Mouse (Mus musculus) ovary, adult 18-20 months (tissue): ENCODE data around the gene Tgtp1.
"Not testable (repeated sequence)": the region's sequence is repeated elsewhere in the genome, so short reads cannot be mapped to it uniquely, and the experiment has no call there.

Source experiments
- DNase-seq: peaks from one replicate; pipeline ENCODE4 v3.0.0; 2022; ENCODE audit warnings: low spot score, mixed read lengths

Gene Tgtp1

DNA sequence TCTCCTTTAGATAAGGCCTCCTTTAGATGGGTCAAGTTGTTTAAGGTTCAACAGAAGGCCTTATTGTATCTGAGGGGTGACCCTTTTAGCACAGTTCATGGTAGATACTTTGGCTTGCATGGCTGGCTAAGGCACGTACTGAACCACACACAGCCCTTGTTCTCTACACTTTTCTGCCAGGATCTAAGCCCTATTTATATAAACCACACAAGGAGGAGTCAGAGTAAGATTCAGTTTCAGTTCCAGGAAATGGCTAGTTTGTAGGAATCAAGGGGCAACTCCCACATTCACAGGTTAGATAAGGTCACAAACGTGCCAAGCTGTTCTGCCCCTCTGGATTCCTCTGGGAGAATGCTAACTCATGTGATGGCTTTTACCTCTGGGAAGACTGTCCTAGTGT lies at the start of gene Tgtp1:
Gene Tgtp1 (minus strand): TSS at position 155 of the 400 bp plus-strand sequence.
- not testable (repeated sequence) for DNase-seq

DNA sequence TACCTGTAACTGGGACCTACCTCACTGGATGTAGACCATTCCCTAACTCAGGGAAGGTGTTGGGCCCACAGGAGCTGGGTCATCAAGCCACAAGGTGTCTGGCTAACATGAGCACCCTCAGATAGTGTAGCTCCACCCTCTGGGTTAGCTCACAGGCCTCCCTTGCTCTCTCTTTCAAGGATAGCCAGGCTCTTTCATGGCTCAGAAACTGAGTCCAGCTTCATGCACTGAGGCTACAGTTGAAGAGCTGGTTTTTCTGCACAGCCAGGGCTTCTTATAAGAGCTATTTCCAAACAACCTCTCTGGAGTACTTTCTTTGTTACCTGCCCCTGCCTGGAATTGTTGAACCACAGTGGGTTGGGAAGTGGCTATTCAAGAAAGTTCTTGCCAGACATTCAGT lies 18.1 kb upstream of the Tgtp1 start:
- DNase-seq: not testable (repeated sequence)

- DNase-seq: not testable (repeated sequence)
Measured at GRCm38 (mm10) chr11:49006785-49007184, 12.8 kb upstream of the Tgtp1 start.

DNA sequence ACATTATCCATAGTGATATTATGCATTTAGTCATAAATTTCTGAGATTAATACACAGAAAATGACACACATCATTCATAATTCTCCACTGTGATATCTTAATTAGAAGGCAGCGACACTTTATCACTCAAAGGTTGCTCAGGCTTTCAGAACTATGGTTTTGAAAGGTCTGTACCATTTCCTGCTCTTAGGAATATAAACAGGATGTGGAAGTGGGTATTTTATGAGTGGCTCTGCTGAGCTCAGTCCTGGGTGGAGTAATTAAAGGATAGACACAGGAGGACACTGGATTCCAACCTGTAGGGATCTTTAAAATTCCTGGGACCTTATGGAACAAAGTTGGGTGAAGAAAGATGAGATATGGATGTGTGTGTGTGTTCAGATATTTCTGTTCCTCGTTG lies 12.3 kb upstream of the Tgtp1 start:
- not testable (repeated sequence) for DNase-seq

GRCm38 (mm10) chr11:49000411-49000810 lies 6.4 kb upstream of the Tgtp1 start:
- DNase-seq: not testable (repeated sequence)

GRCm38 (mm10) chr11:48993296-48993695 lies 676 bp downstream of the Tgtp1 start:
- peak; percentile 7 for DNase-seq

DNA sequence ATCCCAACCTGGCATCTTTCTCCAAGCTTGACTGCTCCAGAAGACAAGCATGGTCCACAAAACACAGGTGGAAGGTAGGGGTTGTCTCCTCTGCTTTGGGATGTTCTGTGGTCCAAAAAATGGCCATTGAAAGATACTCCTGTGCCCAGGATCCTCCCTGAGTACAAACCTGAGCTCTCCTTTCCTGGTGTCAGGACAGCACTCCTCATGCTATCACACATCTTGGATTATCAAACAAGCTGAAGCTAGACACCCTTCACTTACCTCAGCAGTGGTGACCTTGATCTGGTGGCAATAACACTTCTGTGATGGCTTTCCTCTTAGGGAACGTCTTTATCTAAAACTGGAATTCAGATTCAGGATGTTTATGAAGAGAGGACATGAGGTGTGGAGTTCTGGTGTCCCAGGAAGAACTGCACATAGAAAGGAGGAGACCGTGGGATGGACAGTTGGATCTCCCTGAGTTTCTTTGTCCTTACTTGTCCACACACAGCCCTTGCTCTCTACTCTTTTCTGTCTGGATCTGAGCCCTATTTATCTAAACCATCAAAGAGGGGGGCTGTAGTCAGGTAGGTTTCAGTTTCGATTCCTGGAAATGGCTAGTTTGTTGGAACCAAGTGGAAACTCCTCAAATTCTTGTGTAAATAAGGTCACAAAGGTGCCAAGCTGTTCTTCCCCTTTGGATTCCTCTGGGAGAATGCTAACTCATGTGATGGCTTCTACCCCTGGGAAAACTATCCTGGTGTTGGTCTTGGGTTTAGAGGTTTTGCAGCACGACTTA lies 2.0 kb downstream of the Tgtp1 start, which contains the start of gene Gm12185:
Gene Gm12185 (minus strand): TSS at position 487 of the 781 bp plus-strand sequence.
- not testable (repeated sequence) for DNase-seq

DNA sequence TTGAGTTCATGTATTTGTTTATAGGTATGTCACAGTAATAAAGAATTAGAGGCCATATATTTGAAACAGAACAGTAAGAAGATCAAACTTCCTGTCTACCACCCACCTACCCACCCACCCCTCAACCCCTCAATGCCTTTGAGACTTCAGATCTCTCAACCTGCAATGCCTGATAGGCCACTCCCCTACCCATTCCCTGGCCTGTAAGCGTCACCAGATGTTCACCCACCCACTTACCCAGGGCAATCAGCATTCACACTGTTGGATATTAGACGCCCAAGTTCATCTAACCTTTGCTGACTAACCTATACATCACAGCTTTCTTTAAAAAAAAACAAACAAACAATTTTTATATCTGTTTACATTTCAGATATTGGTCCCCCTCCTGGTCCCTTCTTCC lies 4.0 kb downstream of the Tgtp1 start:
- DNase-seq: not testable (repeated sequence)

GRCm38 (mm10) chr11:48988219-48988618 lies 5.8 kb downstream of the Tgtp1 start:
- not testable (repeated sequence) for DNase-seq

- not testable (repeated sequence) for DNase-seq
Measured at GRCm38 (mm10) chr11:48982848-48983247, 11.1 kb downstream of the Tgtp1 start.

GRCm38 (mm10) chr11:48980052-48980451 lies 13.9 kb downstream of the Tgtp1 start:
- not testable (repeated sequence) for DNase-seq

DNA sequence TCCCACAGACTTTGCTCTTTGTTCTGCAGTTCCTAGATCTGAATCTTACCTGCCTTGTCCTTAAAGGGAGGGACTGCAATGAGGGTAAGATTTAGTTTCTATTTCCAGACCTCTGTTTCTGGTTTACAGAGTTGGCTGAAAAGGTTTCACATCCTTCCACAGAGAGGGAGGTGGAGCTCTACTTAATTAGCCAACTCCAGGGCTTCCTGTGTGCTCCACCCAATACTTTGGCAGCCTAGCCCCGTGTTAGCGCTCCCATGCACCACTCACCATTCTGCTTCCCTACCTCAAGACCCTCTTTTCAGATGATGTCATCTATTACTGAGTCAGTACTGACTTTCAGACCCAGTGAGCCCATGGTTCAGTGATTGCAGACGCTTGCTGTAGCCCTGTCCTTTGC lies 14.7 kb downstream of the Tgtp1 start, which contains the start of gene 9930111J21Rik1:
Gene 9930111J21Rik1 (minus strand): TSS at position 148 of the 400 bp plus-strand sequence.
- DNase-seq: not testable (repeated sequence)

- not testable (repeated sequence) for DNase-seq
Measured at GRCm38 (mm10) chr11:48978240-48978939, 15.6 kb downstream of the Tgtp1 start, which contains the start of gene Olfr56. TSS of gene Olfr56 (plus strand) at chr11:48978889.

- DNase-seq: not testable (repeated sequence)
Measured at GRCm38 (mm10) chr11:48974686-48975085, 19.3 kb downstream of the Tgtp1 start.

GRCm38 (mm10) chr11:48946090-48946489 lies 47.9 kb downstream of the Tgtp1 start, which contains the start of gene Psme2b:
TSS of gene Psme2b (minus strand) at chr11:48946190.
- not testable (repeated sequence) for DNase-seq

- not testable (repeated sequence) for DNase-seq
Measured at GRCm38 (mm10) chr11:48939286-48939685, 54.7 kb downstream of the Tgtp1 start.
